Mouse (Mus musculus): ENCODE measurements around the gene Wfdc2. TPM values are rescaled to one million over a fixed set of nuclear protein-coding genes. Genes with fewer than 3 reads are reported as not detected.
"Not testable (repeated sequence)": the region's sequence is repeated elsewhere in the genome, so short reads cannot be mapped to it uniquely, and the experiment has no call there.

Gene Wfdc2
- total RNA-seq, 1 experiment from 2014 or later, result not detected

GRCm38 (mm10) chr2:164542598-164542997, 19.6 kb upstream of the Wfdc2 start:
- ATAC-seq (replicated peaks; ENCODE audit: insufficient number of reproducible peaks, low FRiP score, low TSS enrichment, poor library complexity, severe bottlenecking), result no peak

DNA sequence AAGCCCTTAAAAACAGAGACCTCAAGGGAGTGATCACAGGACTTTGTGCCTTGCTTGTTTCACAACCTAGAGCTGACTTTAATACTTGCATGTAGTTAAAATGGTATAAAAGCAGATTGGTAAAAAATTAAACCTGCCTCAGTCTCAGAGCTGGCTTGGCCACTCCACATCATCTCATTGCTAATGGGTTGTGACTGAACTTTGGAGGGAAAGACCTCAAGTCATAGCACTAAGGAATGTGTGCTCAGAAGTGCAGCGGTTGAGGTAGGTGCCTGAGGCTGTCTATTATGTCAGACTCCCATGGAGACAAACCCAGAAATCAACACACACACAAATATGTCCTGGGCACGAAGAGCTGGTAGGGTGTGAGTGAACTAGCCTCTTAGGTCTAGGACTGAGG, 18.5 kb upstream of the Wfdc2 start:
- ATAC-seq (replicated peaks; ENCODE audit: insufficient number of reproducible peaks, low FRiP score, low TSS enrichment, poor library complexity, severe bottlenecking), result no peak

GRCm38 (mm10) chr2:164544454-164545097, 17.6 kb upstream of the Wfdc2 start:
- ATAC-seq (replicated peaks; ENCODE audit: insufficient number of reproducible peaks, low FRiP score, low TSS enrichment, poor library complexity, severe bottlenecking), result peak; percentile 71

DNA sequence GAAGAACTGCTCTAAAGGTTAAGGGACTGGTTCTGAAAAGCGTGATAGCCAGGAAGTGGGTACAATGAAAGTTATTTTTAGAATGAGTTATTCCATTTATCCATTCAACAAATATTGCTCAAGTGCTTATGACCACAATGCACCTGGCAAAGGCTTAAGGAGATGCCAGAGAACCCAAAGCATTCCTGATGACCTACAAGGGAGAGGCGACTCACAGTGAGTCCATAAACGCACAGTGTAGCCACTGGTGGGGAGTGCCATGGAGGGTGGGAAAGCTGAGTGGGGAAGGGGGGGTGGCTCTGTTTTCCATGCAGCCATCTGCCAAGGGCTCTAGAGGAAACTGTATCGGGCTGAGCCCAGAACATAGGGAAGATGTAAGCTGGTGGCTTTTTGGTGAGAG, 12.9 kb upstream of the Wfdc2 start:
- ATAC-seq (replicated peaks; ENCODE audit: insufficient number of reproducible peaks, low FRiP score, low TSS enrichment, poor library complexity, severe bottlenecking), result no peak

- ATAC-seq (replicated peaks; ENCODE audit: insufficient number of reproducible peaks, low FRiP score, low TSS enrichment, poor library complexity, severe bottlenecking), result no peak
These were observed 12.0 kb upstream of the Wfdc2 start for GRCm38 (mm10) chr2:164549963-164550894.

GRCm38 (mm10) chr2:164550895-164551269, 11.3 kb upstream of the Wfdc2 start:
- ATAC-seq (replicated peaks; ENCODE audit: insufficient number of reproducible peaks, low FRiP score, low TSS enrichment, poor library complexity, severe bottlenecking), result no peak

DNA sequence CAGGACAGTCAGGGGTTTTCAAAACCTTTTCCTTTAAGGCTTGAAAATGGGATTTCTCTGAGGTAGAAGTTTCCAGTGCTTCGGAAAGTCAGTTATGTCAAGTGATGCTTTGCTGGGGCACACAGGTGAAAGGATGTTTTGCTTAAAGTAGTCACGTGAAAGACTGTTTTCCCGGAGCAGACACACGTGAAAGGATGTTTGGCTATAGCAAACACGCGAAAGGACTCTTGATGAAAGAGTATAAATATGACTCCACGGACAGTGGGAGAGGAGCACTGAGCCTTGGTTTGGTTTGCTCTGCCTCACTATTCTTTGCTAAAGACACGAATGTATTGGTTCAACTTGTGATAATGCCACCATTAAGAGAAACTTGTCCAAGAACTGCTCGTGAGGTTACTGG, 10.7 kb upstream of the Wfdc2 start:
- ATAC-seq (replicated peaks; ENCODE audit: insufficient number of reproducible peaks, low FRiP score, low TSS enrichment, poor library complexity, severe bottlenecking), result no peak

- ATAC-seq (replicated peaks; ENCODE audit: insufficient number of reproducible peaks, low FRiP score, low TSS enrichment, poor library complexity, severe bottlenecking), result no peak
These were observed 3.8 kb upstream of the Wfdc2 start for GRCm38 (mm10) chr2:164558426-164558825.

DNA sequence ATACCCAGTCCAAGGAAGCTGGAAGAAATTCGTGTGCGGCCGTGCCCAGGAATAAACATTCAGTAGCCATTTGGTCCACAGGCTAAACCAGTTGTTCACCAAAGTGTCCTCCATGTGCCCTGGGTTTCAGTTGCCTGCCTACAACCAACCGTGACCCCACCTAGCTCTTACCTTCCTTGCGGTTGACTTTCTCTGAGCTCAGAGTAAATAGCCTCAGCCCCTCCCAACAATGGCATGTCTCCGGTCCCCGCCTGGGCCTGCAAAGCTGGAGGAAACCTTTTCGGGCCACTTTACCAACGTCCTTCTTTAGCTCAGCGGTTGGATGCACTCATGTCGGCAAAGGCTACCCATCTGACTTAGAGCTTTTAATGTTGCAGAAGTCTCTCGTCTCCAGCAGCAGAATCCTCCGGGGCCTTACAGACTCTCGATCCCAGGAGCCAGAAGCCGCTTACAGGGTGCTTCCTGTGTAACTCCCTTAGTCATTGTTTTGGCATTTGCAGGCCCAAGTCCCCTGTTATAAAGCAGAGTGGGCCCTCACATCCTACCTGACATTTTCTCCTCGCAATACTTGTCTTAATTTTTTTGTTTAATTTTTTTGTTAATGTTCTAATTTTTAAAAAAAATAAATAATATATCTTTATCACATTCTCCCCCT, 3.1 kb upstream of the Wfdc2 start:
- ATAC-seq (replicated peaks; ENCODE audit: insufficient number of reproducible peaks, low FRiP score, low TSS enrichment, poor library complexity, severe bottlenecking), result no peak

DNA sequence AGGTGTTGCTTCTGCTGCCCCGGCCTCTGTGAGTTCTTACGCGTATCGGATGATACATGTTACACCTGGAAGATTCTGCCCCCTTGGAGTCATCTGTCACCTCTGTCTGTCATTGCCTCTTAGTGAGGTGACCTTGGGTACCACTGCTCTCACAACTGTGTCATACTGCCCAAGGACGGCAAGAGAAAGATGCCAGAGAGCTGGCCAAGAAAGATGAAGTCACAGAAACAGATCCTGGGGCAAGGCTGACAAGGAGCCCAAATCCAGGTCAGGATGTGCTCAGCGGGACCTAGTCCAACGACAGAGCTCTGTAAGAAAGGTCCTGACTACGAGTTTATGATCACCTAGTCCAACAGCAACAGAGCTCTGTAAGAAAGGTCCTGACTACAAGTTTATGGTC, 2.1 kb upstream of the Wfdc2 start:
- ATAC-seq (replicated peaks; ENCODE audit: insufficient number of reproducible peaks, low FRiP score, low TSS enrichment, poor library complexity, severe bottlenecking), result no peak

DNA sequence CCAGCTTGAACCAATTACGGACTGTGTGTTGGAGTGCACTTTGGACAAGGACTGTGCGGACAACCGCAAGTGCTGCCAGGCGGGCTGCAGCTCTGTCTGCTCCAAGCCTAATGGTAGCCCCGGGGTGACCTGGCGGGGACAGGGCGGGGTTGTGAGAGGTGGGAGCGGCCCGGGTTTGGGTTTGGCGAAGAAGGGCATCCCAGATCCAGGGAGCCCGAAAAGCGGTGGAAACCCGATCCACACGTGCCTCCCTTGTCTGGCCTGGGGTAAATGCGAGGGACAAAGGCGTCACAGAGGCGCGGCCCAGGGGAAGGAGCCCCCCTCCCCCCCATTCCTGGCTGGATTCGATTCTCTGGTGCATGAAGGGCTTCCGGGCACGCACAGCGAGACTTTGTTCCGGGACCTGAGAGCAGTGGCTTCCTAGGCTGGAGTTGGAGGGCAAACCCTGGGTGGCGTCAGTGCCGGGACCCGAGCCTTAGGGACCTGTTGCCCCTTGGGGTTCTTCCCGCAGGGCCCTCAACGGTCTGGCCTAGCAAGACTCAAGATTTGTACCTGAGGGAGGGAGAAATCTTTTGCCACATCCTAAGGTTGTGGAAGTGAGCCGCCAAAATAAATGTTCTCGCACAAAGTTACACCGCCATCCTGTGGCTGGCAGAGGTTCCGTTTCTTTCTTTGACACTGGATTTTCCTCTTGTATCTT, 1.3 kb downstream of the Wfdc2 start:
- no peak for ATAC-seq (replicated peaks; ENCODE audit: insufficient number of reproducible peaks, low FRiP score, low TSS enrichment, poor library complexity, severe bottlenecking)

- ATAC-seq (replicated peaks; ENCODE audit: insufficient number of reproducible peaks, low FRiP score, low TSS enrichment, poor library complexity, severe bottlenecking), result no peak
These were observed 2.1 kb downstream of the Wfdc2 start for GRCm38 (mm10) chr2:164564346-164564745.

GRCm38 (mm10) chr2:164566997-164567396, 4.8 kb downstream of the Wfdc2 start:
- no peak for ATAC-seq (replicated peaks; ENCODE audit: insufficient number of reproducible peaks, low FRiP score, low TSS enrichment, poor library complexity, severe bottlenecking)

GRCm38 (mm10) chr2:164567460-164567859, 5.2 kb downstream of the Wfdc2 start:
- ATAC-seq (replicated peaks; ENCODE audit: insufficient number of reproducible peaks, low FRiP score, low TSS enrichment, poor library complexity, severe bottlenecking), result no peak

DNA sequence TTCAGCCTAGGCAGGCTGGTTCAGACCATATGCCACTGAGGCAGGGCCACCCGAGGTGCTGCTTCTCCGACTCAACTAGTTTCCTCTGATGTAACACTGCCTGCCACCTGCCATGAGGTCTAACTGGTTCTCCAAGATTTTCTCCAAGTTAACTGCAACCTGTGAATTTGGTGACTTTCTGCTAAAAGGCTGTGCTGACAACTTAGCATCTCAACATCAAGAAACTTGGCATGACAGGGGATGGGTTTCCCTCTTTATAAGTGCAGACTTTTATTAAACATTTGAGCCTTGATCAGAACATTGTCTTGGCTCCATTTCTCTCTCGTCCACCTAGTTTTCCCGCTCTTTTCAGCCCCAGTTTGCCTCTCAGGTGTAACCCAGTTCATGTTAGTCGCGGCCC, 11.1 kb downstream of the Wfdc2 start, which contains the start of gene Spint3:
TSS of gene Spint3 (minus strand) at position 101 of the 400 bp plus-strand sequence.
- ATAC-seq (replicated peaks; ENCODE audit: insufficient number of reproducible peaks, low FRiP score, low TSS enrichment, poor library complexity, severe bottlenecking), result not testable (repeated sequence)

DNA sequence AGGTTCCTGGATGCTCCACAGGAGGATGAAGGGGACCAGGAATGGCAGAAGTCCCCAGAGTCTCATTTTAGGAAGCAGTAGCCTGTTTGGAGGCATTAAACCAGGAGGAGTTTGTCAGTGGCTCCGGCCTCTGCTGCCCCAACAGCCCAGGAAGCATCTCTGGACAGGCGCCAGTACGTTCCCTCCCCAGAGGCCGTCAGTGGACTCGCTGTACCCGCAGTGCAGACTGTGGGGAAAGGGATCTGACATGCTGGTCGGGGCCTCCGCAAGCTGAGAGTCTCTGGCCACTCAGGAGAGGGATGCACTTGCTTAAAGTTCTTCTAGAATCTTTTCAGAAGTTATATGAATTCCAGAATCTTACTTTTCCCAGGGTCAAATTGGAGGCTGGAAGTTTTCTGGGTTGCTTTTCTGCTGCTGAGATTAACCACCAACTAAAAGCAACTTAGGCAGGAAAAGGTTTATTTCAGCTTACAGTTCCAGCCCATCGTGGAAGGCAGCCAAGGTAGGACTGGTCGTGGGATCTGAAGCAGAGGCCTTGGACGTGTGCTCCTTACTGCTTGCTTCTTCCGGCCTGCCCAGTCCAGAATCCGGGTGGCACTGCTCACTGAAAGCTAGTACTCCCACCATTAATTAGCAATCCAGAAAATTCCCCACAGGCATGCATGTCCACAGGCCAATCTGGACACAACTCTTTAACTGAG, 23.0 kb downstream of the Wfdc2 start, which contains the start of gene Wfdc6a:
TSS of gene Wfdc6a (minus strand) at position 423 of the 701 bp plus-strand sequence.
- not testable (repeated sequence) for ATAC-seq (replicated peaks; ENCODE audit: insufficient number of reproducible peaks, low FRiP score, low TSS enrichment, poor library complexity, severe bottlenecking)

DNA sequence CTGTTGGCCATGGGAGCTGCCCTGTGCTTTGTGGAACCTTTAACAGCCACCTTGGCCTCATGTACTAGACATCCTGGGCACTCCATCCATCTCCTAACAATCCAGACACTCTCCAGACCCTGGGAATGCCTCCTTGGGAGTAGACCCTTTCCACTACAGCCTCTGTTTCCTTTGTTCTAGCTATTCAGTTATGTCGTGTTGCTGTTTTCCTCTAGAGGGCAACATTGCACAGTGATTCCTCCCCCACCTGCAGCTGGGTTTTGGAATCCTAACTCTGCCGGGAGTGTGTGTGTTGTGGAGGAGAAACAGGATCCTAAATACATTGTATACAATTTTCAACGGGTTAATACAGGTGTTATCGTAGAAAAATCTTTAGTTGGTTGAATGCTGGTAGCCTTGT, 29.8 kb downstream of the Wfdc2 start:
- no peak for ATAC-seq (replicated peaks; ENCODE audit: insufficient number of reproducible peaks, low FRiP score, low TSS enrichment, poor library complexity, severe bottlenecking)

DNA sequence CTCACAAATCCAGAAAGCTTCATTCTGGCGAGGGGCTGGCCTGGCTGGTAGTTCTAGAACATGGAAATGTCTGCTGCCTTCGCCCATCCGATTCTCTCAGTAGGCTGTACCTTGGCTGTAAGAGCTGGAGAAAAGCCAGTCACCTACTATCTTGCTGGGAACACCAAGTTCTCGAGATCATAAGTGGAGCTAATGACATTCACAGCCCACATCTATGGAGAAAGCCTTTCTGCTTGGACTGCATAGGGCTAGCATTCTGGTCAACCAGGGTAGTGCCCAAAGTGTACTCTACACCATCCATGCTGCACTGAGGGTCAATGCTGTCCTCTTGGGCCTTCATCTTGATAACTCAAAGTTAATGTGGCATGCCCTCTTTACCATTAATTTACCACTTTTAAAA, 31.3 kb downstream of the Wfdc2 start, which contains the start of gene Eppin:
TSS of gene Eppin (minus strand) at position 101 of the 400 bp plus-strand sequence.
- no peak for ATAC-seq (replicated peaks; ENCODE audit: insufficient number of reproducible peaks, low FRiP score, low TSS enrichment, poor library complexity, severe bottlenecking)
